Mouse (Mus musculus): ENCODE measurements around the gene Map3k7cl.

- TF ChIP-seq CTCF (IDR thresholded peaks at IDR 0.05; ENCODE audit: borderline replicate concordance, insufficient read depth, low read depth, low read length) = no peak
- no peak for TF ChIP-seq POLR2A (IDR thresholded peaks at IDR 0.05; ENCODE audit: borderline replicate concordance, insufficient read depth, low read length)
These were observed 32.6 kb downstream of the Map3k7cl start for GRCm38 (mm10) chr16:87585548-87586262.
